Mouse (Mus musculus) adrenal gland, adult 2 months (tissue): ENCODE results near the gene Olfr1396. TPM values are rescaled to one million over a fixed set of nuclear protein-coding genes. Genes with fewer than 3 reads are reported as not detected.
A peak's percentile ranks its signal among the peaks of the same experiment; 100 is the strongest.
"Not testable (repeated sequence)": the region's sequence is repeated elsewhere in the genome, so short reads cannot be mapped to it uniquely, and the experiment has no call there.

Source experiments
- DNase-seq: peaks from one replicate; pipeline ENCODE4 v3.0.0; 2021
- polyA plus RNA-seq: library from polyadenylated mRNA; depleted of rRNA; stranded (reverse); fragments of >200 nt; gene quantifications from 2 replicates; pipeline ENCODE4 v1.2.3, GENCODE M21; 2012
- total RNA-seq, 2 experiments: library from RNA; stranded (reverse); gene quantifications; 2 replicates each; pipeline ENCODE4 v1.2.3; 2021

Gene Olfr1396
- total and polyA plus RNA-seq, 3 experiments, result 1.9 to 3.7 (median 3.6) TPM

- DNase-seq, result no peak
Observed at GRCm38 (mm10) chr11:49090551-49090950, 24.1 kb downstream of the Olfr1396 start.

- peak; percentile 23 for DNase-seq
Observed at GRCm38 (mm10) chr11:49089735-49090507, 24.8 kb downstream of the Olfr1396 start.

- DNase-seq, result no peak
Observed at GRCm38 (mm10) chr11:49088990-49089652, 25.6 kb downstream of the Olfr1396 start.

- DNase-seq, result no peak
Observed at GRCm38 (mm10) chr11:49087830-49088616, 26.7 kb downstream of the Olfr1396 start.

GRCm38 (mm10) chr11:49086858-49087361 lies 27.8 kb downstream of the Olfr1396 start:
- peak; percentile 26 for DNase-seq

- peak; percentile 58 for DNase-seq
Observed at GRCm38 (mm10) chr11:49084875-49085274, 29.8 kb downstream of the Olfr1396 start.

GRCm38 (mm10) chr11:49084385-49084784 lies 30.3 kb downstream of the Olfr1396 start:
- no peak for DNase-seq

GRCm38 (mm10) chr11:49083808-49084207 lies 30.9 kb downstream of the Olfr1396 start:
- DNase-seq, result no peak

GRCm38 (mm10) chr11:49083146-49083545 lies 31.5 kb downstream of the Olfr1396 start:
- DNase-seq, result no peak

- DNase-seq, result no peak
Observed at GRCm38 (mm10) chr11:49081886-49082285, 32.8 kb downstream of the Olfr1396 start.

GRCm38 (mm10) chr11:49081356-49081755 lies 33.3 kb downstream of the Olfr1396 start:
- no peak for DNase-seq

GRCm38 (mm10) chr11:49080636-49081035 lies 34.0 kb downstream of the Olfr1396 start:
- DNase-seq, result no peak

- DNase-seq, result no peak
Observed at GRCm38 (mm10) chr11:49078719-49079118, 36.0 kb downstream of the Olfr1396 start.

- DNase-seq, result no peak
Observed at GRCm38 (mm10) chr11:49077012-49077411, 37.7 kb downstream of the Olfr1396 start.

- DNase-seq, result peak; percentile 30
Observed at GRCm38 (mm10) chr11:49076001-49076757, 38.5 kb downstream of the Olfr1396 start, which contains the start of gene Ifi47. Gene Ifi47, plus strand, starts transcription at chr11:49076587.

GRCm38 (mm10) chr11:49068358-49068757 lies 46.3 kb downstream of the Olfr1396 start:
- DNase-seq, result no peak

GRCm38 (mm10) chr11:49063713-49064469 lies 50.8 kb downstream of the Olfr1396 start, which contains the start of gene Tgtp2:
Gene Tgtp2, minus strand, starts transcription at chr11:49064206.
- peak; percentile 8 for DNase-seq

- DNase-seq, result not testable (repeated sequence)
Observed at GRCm38 (mm10) chr11:49061865-49062264, 52.8 kb downstream of the Olfr1396 start.

GRCm38 (mm10) chr11:49060061-49060460 lies 54.6 kb downstream of the Olfr1396 start:
- DNase-seq, result not testable (repeated sequence)
